Mouse (Mus musculus): Measurements from ENCODE around the gene Lrrc23. TPM values are rescaled to one million over a fixed set of nuclear protein-coding genes. Genes with fewer than 3 reads are reported as not detected.

Lrrc23 gene
- polyA plus RNA-seq, 1 experiment from 2014 or later: not detected

DNA sequence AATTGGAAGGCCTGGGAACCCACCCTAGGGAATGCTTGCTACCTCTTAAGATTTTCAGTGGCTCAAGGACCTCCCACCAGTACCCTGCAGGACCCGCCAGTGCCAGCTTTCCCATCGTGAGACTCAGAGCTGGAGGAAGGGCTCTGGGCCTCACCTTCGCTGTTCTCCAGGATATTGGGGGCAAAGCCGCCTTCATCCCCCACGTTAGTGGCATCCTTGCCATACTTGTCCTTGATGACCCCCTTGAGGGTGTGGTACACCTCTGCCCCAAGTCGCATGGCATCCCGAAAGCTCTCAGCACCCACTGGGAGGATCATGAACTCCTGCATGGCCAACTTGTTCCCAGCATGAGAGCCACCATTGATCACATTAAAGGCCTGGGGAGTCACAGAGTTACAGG is 13.6 kb downstream of the Lrrc23 start:
- 72% methylated on average over 7 of the region's 7 CpGs for WGBS (ENCODE audit: insufficient replicate concordance)
- no peak overlapping the region for H3K4me2 ChIP-seq
- peaks cover 24% of the 10 kb centered on the region for H3K4me1 ChIP-seq (replicated peaks)
- no peak overlapping the region for H3K27ac ChIP-seq (replicated peaks)
- peaks cover 84% of the 10 kb centered on the region for H3K27me3 ChIP-seq
- no peak for ATAC-seq (ENCODE audit: insufficient read depth)
- no peaks in the 10 kb centered on the region for H3K9me3 ChIP-seq (replicated peaks)
- H3K9ac ChIP-seq: no peak overlapping the region
- H3K36me3 ChIP-seq (replicated peaks): no peaks in the 10 kb centered on the region
- no peak overlapping the region for H3K4me3 ChIP-seq (replicated peaks)

DNA sequence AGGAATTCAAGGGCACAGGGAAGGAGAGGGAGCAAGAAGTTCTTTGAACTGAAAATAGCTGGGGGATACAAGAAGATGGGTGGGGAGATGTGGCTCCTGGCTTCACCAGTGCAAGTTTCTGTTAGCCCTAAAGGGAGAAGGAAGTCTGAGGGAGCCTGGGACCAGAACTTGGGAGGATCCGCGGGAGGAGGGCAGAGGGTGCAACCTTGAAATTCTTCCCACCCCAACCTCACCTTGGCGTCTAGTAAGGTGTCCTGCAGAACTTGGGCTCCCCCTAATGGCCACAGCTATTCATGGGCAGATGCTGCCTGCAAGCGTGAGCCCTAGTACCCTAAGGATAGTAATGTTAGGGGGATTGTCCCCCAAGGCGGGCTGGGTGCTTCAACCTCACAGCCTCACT is 20.3 kb downstream of the Lrrc23 start:
- Histone ChIP-seq H3K9me3 (replicated peaks) (no peaks in the 10 kb centered on the region), H3K9ac (no peak overlapping the region), H3K4me3 (replicated peaks) (no peak overlapping the region), H3K36me3 (replicated peaks) (no peaks in the 10 kb centered on the region), H3K4me2 (peak overlapping the region; percentile 42), H3K4me1 (replicated peaks) (peaks cover 36% of the 10 kb centered on the region), H3K27ac (replicated peaks) (no peak overlapping the region), H3K27me3 (peaks cover 92% of the 10 kb centered on the region)
- no peak for ATAC-seq (ENCODE audit: insufficient read depth)
- WGBS (ENCODE audit: insufficient replicate concordance): under 1% methylated on average over 5 of the region's 5 CpGs

DNA sequence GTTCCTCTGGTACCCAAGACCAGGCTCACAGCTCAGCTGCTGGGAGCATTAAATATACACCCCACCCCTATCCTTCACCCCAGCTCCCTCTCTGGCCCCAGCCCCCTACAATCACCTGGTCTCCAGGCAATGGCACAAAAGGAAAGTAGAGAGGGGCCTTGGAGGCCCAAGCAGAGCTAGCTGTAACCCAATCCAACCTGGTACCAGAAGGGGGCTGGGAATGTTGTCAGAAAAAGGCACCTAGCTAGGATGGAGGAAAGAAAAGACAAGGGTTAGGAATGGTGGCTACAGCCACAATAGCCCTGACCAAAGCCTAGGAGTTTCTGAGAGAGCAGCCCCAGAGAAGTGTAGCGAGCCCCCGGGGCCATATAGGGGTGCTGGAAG is 20.7 kb downstream of the Lrrc23 start:
- Histone ChIP-seq H3K9ac (no peak overlapping the region), H3K27ac (replicated peaks) (no peak overlapping the region), H3K4me2 (peak overlapping the region; percentile 42), H3K27me3 (peaks cover 96% of the 10 kb centered on the region), H3K4me1 (replicated peaks) (peaks cover 41% of the 10 kb centered on the region), H3K36me3 (replicated peaks) (no peaks in the 10 kb centered on the region), H3K9me3 (replicated peaks) (no peaks in the 10 kb centered on the region), H3K4me3 (replicated peaks) (no peak overlapping the region)
- 23% methylated on average over 2 of the region's 2 CpGs for WGBS (ENCODE audit: insufficient replicate concordance)
- ATAC-seq (ENCODE audit: insufficient read depth): no peak

DNA sequence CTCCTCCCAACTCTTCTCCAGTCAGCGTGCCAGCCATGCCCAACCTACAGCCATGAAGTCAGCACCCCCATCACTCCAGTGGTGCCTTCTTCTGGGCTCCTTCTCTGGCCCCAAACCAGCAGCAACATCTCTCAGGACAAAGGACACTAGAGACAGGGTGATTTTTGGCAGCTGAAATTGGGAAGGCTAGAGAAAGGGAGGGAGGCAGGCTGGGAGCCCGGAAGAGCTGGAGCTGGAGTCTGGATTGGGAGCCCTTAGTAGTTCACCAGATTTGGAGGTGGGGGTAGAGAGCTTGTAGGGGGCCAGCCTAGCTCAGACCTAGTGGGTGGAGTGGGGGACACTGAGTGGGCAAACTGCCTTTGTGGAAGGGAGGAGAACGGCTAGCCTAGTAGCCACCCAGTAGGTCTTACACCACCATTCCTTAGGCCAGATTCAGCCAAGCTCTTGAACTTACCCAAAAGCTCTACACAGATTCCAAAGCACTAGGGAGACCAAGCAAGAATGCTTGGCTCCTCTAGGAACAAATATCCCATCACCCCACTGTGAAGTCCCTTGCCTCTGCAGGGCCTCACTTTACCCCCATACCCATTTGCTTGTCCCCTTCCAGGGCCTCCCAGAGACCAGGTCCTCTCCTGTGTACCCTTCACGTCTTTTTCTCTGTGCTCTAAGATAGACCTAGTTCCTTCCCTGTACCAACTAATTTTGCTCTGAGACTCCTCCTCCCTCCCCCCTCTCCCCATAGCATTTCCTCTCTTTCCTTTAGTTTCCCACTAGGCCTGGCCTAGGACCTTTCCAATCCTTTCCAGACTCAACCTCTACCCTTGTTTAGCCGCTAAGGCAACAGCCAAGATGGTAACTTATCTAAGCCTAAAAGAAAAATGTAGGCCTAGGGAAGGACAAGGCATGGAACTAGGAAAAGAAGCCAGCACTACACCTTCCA is 21.3 kb downstream of the Lrrc23 start:
- Histone ChIP-seq H3K9ac (no peak overlapping the region), H3K4me3 (replicated peaks) (no peak overlapping the region), H3K9me3 (replicated peaks) (no peaks in the 10 kb centered on the region), H3K36me3 (replicated peaks) (0 out of 2 replicates have a peak, but pooled peaks cover 1% of the 10 kb centered on the region), H3K4me1 (replicated peaks) (peaks cover 41% of the 10 kb centered on the region), H3K4me2 (peak overlapping the region; percentile 77; the same call in 1 of the 2 replicates), H3K27ac (replicated peaks) (no peak overlapping the region), H3K27me3 (peaks cover 99% of the 10 kb centered on the region)
- ATAC-seq (ENCODE audit: insufficient read depth): no peak
- 59% methylated on average over 5 of the region's 5 CpGs for WGBS (ENCODE audit: insufficient replicate concordance)

DNA sequence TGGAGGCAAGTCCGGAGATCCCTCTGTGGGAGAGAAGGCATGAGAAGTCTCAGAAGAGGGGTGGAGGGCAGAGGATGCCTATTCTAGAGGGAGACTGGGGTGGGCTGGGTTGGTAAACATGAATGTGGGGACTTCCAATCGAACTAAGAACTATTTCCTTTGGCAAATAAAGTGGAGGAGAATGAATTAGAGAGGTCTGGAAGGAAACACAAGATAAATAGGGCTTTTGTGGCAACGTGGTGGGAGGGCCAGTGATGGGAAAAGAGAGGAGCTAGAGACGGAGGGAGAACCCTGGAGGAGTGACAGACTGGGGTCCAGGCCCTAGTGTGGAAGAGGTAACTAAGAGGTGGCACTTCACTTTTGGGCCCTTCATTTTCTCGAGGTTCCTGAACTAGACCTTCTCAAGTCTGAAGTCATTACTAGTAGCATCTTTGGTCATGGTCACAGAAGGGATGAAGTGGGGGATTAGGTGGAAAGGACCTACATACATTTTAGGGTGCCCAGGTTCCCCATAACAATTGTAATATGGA is 22.1 kb downstream of the Lrrc23 start:
- WGBS (ENCODE audit: insufficient replicate concordance): 29% methylated on average over 5 of the region's 5 CpGs
- Histone ChIP-seq H3K27me3 (peaks cover 96% of the 10 kb centered on the region), H3K9ac (no peak overlapping the region), H3K4me1 (replicated peaks) (peaks cover 41% of the 10 kb centered on the region), H3K27ac (replicated peaks) (no peak overlapping the region), H3K36me3 (replicated peaks) (0 out of 2 replicates have a peak, but pooled peaks cover 5% of the 10 kb centered on the region), H3K4me2 (peak overlapping the region; percentile 77), H3K9me3 (replicated peaks) (no peaks in the 10 kb centered on the region), H3K4me3 (replicated peaks) (peak overlapping the region; percentile 65)
- no peak for ATAC-seq (ENCODE audit: insufficient read depth)

DNA sequence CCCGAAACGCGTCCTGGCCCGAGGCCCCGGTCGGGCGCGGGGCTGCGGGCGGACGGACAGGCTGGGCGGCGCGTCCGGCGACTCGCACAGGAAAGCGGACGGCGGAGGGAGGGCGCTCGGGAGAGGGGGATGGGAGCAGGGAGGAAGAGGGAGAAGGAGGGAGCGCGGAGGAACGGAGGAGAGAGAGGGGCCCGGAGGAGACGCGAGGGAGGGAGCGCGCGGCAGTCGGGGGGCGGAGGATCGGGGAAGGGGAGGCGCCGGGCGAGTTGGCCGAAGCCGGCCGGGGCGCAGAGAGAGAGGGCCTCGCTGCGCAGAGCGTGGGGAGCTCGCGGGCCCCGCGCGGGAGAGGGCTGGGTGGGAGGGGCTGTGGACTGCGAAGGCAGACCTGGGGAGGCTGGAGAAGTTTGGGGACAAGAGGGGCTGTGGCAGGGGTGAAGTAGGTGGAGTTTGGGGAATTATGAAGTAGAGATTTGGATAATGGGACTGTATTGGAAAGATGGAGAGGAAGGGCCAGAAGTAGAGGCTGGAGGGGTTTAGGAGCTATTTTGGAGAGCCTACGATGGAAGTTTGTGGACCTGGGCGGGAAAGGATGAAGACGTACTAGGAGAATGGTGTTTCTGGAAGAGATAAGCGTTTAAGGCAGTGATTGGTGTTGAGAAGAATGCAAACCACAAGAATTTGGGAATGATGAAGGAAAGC is 22.7 kb downstream of the Lrrc23 start:
- Histone ChIP-seq H3K4me2 (peak overlapping the region; percentile 77), H3K27me3 (peaks cover 90% of the 10 kb centered on the region), H3K9ac (peak overlapping the region; percentile 58), H3K4me1 (replicated peaks) (peaks cover 41% of the 10 kb centered on the region), H3K4me3 (replicated peaks) (peak overlapping the region; percentile 65), H3K27ac (replicated peaks) (peak overlapping the region; percentile 74), H3K36me3 (replicated peaks) (0 out of 2 replicates have a peak, but pooled peaks cover 5% of the 10 kb centered on the region), H3K9me3 (replicated peaks) (no peaks in the 10 kb centered on the region)
- WGBS (ENCODE audit: insufficient replicate concordance): 1% methylated on average over 52 of the region's 54 CpGs
- ATAC-seq (ENCODE audit: insufficient read depth): peak; percentile 47

DNA sequence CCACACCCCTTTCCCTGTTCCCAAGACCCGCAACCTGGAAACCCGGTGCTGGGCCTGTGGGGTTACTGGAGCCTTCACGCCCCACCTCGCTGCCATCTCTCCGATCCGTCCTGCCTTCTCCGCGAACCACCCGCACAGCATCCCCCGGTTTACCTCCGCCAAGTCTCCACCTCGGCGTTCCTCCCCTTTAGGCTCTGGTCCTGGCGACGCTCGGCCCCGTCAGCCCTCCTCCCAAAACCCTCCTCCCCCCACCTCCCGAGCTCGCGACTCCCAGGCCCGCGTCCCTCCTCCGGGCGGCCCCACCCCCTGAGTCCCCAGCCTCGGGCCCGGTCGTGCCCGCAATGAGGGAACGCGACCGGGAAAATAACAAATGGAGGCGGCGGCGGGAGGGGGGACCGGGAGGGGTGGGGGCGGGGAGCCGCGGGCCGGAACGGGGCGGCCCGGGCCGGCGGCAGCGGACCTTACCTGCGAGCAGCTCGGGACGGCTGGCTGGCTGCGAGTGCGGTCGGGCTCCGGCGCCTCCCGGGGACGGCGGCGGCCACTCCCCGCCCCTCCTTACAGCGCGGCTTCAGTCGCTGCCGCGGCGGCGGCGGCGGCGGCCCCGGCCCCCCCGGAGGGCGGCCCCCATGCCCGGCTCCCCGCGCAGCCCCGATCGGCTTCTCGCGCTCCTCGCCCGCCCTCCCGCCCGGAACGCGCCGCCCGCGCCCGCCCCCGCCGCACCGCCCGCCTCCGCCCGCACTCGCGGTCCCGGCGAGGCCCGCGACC is 23.5 kb downstream of the Lrrc23 start, which contains the start of the genes Gm45234 and Atn1:
Gene Gm45234 (minus strand): TSS at position 191 of the 765 bp plus-strand sequence.
Gene Atn1 (minus strand): TSS at position 694 of the 765 bp plus-strand sequence.
- H3K27me3 ChIP-seq: peaks cover 82% of the 10 kb centered on the region
- no peaks in the 10 kb centered on the region for H3K9me3 ChIP-seq (replicated peaks)
- peak within 1 kb of the TSS; percentile 77 for H3K4me2 ChIP-seq
- WGBS (ENCODE audit: insufficient replicate concordance): 1% methylated on average over 48 of the region's 100 CpGs
- 0 out of 2 replicates have a peak, but pooled peaks cover 5% of the 10 kb centered on the region for H3K36me3 ChIP-seq (replicated peaks)
- H3K27ac ChIP-seq (replicated peaks): peak within 1 kb of the TSS; percentile 74
- peaks cover 41% of the 10 kb centered on the region for H3K4me1 ChIP-seq (replicated peaks)
- H3K4me3 ChIP-seq (replicated peaks): peak within 1 kb of the TSS; percentile 65
- peak; percentile 49 for ATAC-seq (ENCODE audit: insufficient read depth)
- peak within 1 kb of the TSS; percentile 58 for H3K9ac ChIP-seq

DNA sequence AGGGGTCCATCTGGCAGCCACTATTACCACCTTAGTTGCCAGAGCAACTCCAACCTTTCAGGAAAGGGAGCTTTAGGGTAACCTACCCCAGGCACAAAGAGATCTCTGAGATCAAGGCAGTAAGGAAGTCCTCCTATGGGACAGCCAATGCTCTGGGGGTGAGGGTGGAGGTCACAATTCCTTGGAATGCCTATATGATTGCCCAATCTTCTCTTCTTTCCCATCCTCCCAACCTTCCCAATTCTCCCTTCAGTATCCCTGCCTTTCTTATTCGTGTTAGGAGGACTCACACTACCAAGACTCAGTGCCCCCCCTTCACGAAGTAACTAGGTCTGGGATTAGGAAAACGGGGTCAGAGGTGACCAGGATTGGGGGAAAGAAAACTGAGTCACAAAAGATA is 24.2 kb downstream of the Lrrc23 start:
- no peak for ATAC-seq (ENCODE audit: insufficient read depth)
- peaks cover 41% of the 10 kb centered on the region for H3K4me1 ChIP-seq (replicated peaks)
- peak overlapping the region; percentile 77 for H3K4me2 ChIP-seq
- 19% methylated on average over 3 of the region's 3 CpGs for WGBS (ENCODE audit: insufficient replicate concordance)
- no peak overlapping the region for H3K27ac ChIP-seq (replicated peaks)
- no peaks in the 10 kb centered on the region for H3K9me3 ChIP-seq (replicated peaks)
- 0 out of 2 replicates have a peak overlapping the region, but pooled peaks have one; percentile 58 for H3K9ac ChIP-seq
- peak overlapping the region; percentile 65 for H3K4me3 ChIP-seq (replicated peaks)
- H3K36me3 ChIP-seq (replicated peaks): 0 out of 2 replicates have a peak, but pooled peaks cover 5% of the 10 kb centered on the region
- H3K27me3 ChIP-seq: peaks cover 76% of the 10 kb centered on the region

DNA sequence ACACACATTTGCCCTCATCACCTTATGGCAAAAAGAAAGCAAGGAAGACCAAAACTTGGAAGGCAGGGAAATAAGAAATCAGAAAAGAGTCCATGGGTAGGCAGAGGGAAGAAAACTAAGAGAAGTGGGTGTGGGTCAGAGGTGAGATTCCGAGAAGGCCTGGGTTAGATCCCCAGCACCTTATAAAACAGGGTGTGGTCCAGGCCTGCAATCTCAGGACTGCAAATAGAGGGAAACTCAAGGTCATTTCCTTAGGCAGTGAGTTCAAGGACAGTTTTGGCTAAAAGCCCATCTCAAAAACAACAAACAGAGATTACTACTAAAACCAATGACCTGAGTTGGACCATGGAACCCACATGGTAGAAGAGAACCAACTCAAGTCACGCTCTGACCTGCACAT is 25.7 kb downstream of the Lrrc23 start:
- Histone ChIP-seq H3K4me3 (replicated peaks) (no peak overlapping the region), H3K27me3 (peaks cover 61% of the 10 kb centered on the region), H3K4me2 (no peak overlapping the region), H3K9me3 (replicated peaks) (no peaks in the 10 kb centered on the region), H3K27ac (replicated peaks) (no peak overlapping the region), H3K9ac (no peak overlapping the region), H3K4me1 (replicated peaks) (peaks cover 38% of the 10 kb centered on the region), H3K36me3 (replicated peaks) (0 out of 2 replicates have a peak, but pooled peaks cover 5% of the 10 kb centered on the region)
- WGBS (ENCODE audit: insufficient replicate concordance): 79% methylated on average over 2 of the region's 2 CpGs
- no peak for ATAC-seq (ENCODE audit: insufficient read depth)

DNA sequence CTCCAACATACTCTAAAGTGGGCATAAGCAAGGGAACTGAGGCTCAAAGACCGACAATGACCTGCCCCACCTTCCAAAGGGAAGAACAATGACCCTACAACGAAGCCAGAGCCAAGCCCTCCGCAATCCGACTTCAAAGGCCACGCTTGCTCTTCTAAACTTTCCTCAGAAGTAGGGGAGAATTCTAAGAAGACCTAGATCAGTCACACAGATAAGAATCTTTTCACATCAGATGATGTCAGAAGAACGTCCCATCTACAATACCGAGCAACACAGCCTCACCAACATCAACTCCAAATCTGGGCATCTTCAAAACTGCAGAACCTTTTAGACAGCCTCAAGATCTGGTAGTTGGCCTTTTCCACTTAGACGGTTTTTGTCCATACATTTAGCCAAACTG is 29.1 kb downstream of the Lrrc23 start:
- H3K9ac ChIP-seq: no peak overlapping the region
- 65% methylated on average over 8 of the region's 8 CpGs for WGBS (ENCODE audit: insufficient replicate concordance)
- no peak for ATAC-seq (ENCODE audit: insufficient read depth)

More for the DNA sequence above, 29.1 kb downstream of the Lrrc23 start:
- Histone ChIP-seq H3K27ac (replicated peaks) (no peak overlapping the region), H3K27me3 (peaks cover 27% of the 10 kb centered on the region), H3K4me1 (replicated peaks) (peaks cover 26% of the 10 kb centered on the region), H3K9me3 (replicated peaks) (no peaks in the 10 kb centered on the region), H3K4me2 (no peak overlapping the region), H3K36me3 (replicated peaks) (0 out of 2 replicates have a peak, but pooled peaks cover 5% of the 10 kb centered on the region), H3K4me3 (replicated peaks) (no peak overlapping the region)
